9 mouse cellular contexts compared by ENCODE assay signal in genomic region chr1:39361754-39362514, GRCm38 (mm10). TPM values are rescaled to one million over a fixed set of nuclear protein-coding genes. Genes with fewer than 3 reads are reported as not detected.
DNase-seq lines count a peak whose midpoint lies in the region; ATAC-seq lines count a peak whose summit lies in the region.
"Had no signal": no experiment of that assay in that cellular context is flagged by ENCODE, and none has a peak within 500 bp of the region (broad histone marks: within the 10 kb centered on the region; RNA-seq: fewer than 3 reads in every experiment).

No protein-coding gene starts in this region.

- H3K9me3 ChIP-seq in lung, embryonic 15.5 days = no peaks in the 10 kb centered on the region
- H3K9me3 ChIP-seq in forebrain, embryonic 13.5 days (replicated peaks) = no peaks in the 10 kb centered on the region
- no peaks in the 10 kb centered on the region for H3K9me3 ChIP-seq in limb, embryonic 10.5 days (replicated peaks)
- H3K9me3 ChIP-seq in neural tube, embryonic 13.5 days = no peaks in the 10 kb centered on the region

- H3K4me3 ChIP-seq in lung, embryonic 15.5 days = no peak overlapping the region
- peak overlapping the region; percentile 20 for H3K4me3 ChIP-seq in forebrain, embryonic 13.5 days
- H3K4me3 ChIP-seq in limb, embryonic 10.5 days = peak overlapping the region; percentile 36
- peak overlapping the region; percentile 18; the same call in 1 of the 2 replicates for H3K4me3 ChIP-seq in neural tube, embryonic 13.5 days

- WGBS in lung, embryonic 15.5 days = 22% methylated on average over 24 of the region's 24 CpGs
- 32% methylated on average over 24 of the region's 24 CpGs for WGBS in forebrain, embryonic 13.5 days
- WGBS in limb, embryonic 10.5 days = 38% methylated on average over 24 of the region's 24 CpGs
- 41% methylated on average over 24 of the region's 24 CpGs for WGBS in neural tube, embryonic 13.5 days

- H3K4me2 ChIP-seq in lung, embryonic 15.5 days = peak overlapping the region; percentile 35
- peak overlapping the region; percentile 51 for H3K4me2 ChIP-seq in forebrain, embryonic 13.5 days
- H3K4me2 ChIP-seq in neural tube, embryonic 13.5 days = peak overlapping the region; percentile 46

- peaks cover 6% of the 10 kb centered on the region for H3K4me1 ChIP-seq in lung, embryonic 15.5 days
- peaks cover 4% of the 10 kb centered on the region for H3K4me1 ChIP-seq in forebrain, embryonic 13.5 days
- H3K4me1 ChIP-seq in limb, embryonic 10.5 days = peaks cover 11% of the 10 kb centered on the region
- peaks cover 5% of the 10 kb centered on the region for H3K4me1 ChIP-seq in neural tube, embryonic 13.5 days (replicated peaks)

- H3K27ac ChIP-seq in lung, embryonic 15.5 days = no peak overlapping the region
- H3K27ac ChIP-seq in forebrain, embryonic 13.5 days = no peak overlapping the region
- H3K27ac ChIP-seq in limb, embryonic 10.5 days = no peak overlapping the region
- H3K27ac ChIP-seq in neural tube, embryonic 13.5 days (replicated peaks) = no peak overlapping the region

- no peak for DNase-seq in lung, adult 18-20 months
- DNase-seq in limb, embryonic 10.5 days (ENCODE audit: low spot score) = no peak
- no peak for DNase-seq in right cerebral cortex, postnatal 36 days (ENCODE audit: low spot score in 2 of 2)
- DNase-seq in c-Kit-positive CD71-positive TER-119-positive erythroid progenitor cells, embryonic 14.5 days (ENCODE audit: low spot score) = no peak

- ATAC-seq in lung, embryonic 15.5 days (ENCODE audit: borderline replicate concordance, extremely low read depth, low FRiP score, low TSS enrichment) = 0 out of 2 replicates have a peak, but pooled peaks have one; percentile 23
- ATAC-seq in forebrain, embryonic 13.5 days = no peak
- no peak for ATAC-seq in neural tube, embryonic 13.5 days (ENCODE audit: low read depth)
- ATAC-seq in frontal cortex, adult (ENCODE audit: low TSS enrichment) = no peak
- ATAC-seq: activated CD4-positive, CD25-positive, alpha-beta regulatory T cell, adult 4 months had no signal

- no peak overlapping the region for H3K9ac ChIP-seq in lung, embryonic 15.5 days
- H3K9ac ChIP-seq in forebrain, embryonic 13.5 days = peak overlapping the region; percentile 7; the same call in 1 of the 2 replicates
- H3K9ac ChIP-seq in neural tube, embryonic 13.5 days = peak overlapping the region; percentile 2; the same call in 1 of the 2 replicates

- no peaks in the 10 kb centered on the region for H3K36me3 ChIP-seq in lung, embryonic 15.5 days
- no peaks in the 10 kb centered on the region for H3K36me3 ChIP-seq in forebrain, embryonic 13.5 days (ENCODE audit: poor library complexity, severe bottlenecking)
- no peaks in the 10 kb centered on the region for H3K36me3 ChIP-seq in limb, embryonic 10.5 days
- H3K36me3 ChIP-seq in neural tube, embryonic 13.5 days = no peaks in the 10 kb centered on the region

- H3K27me3 ChIP-seq in lung, embryonic 15.5 days = 0 out of 2 replicates have a peak, but pooled peaks cover 4% of the 10 kb centered on the region
- H3K27me3 ChIP-seq in forebrain, embryonic 13.5 days = peaks cover 4% of the 10 kb centered on the region; the same call in 1 of the 2 replicates
- H3K27me3 ChIP-seq in limb, embryonic 10.5 days (ENCODE audit: low read depth, poor library complexity, severe bottlenecking) = peaks cover 15% of the 10 kb centered on the region; the same call in 1 of the 2 replicates
- no peaks in the 10 kb centered on the region for H3K27me3 ChIP-seq in neural tube, embryonic 13.5 days

RNA-seq across cellular contexts. Expression of gene Rpl31, which starts 5.7 kb away (rescaled TPM):
- polyA plus RNA-seq in lung, embryonic 15.5 days (2015; fragmentation: Nextera tagmentation; extraction: Ambion mirVana) = 454 and 516 TPM in 2 replicates
- 419 and 458 TPM in 2 replicates for polyA plus RNA-seq in forebrain, embryonic 13.5 days (2015; fragmentation: Nextera tagmentation; extraction: Ambion mirVana)
- polyA plus RNA-seq in limb, embryonic 10.5 days (2016; fragmentation: Nextera tagmentation; extraction: Ambion mirVana) = 467 and 570 TPM in 2 replicates
- polyA plus RNA-seq in neural tube, embryonic 13.5 days (2015; fragmentation: Nextera tagmentation; extraction: Ambion mirVana) = 321 and 382 TPM in 2 replicates
